Mouse (Mus musculus): ENCODE measurements around the gene Prdm16. TPM values are rescaled to one million over a fixed set of nuclear protein-coding genes. Genes with fewer than 3 reads are reported as not detected.

Prdm16 gene
- polyA plus RNA-seq, 1 experiment from 2014 or later = 29.8 TPM

DNA sequence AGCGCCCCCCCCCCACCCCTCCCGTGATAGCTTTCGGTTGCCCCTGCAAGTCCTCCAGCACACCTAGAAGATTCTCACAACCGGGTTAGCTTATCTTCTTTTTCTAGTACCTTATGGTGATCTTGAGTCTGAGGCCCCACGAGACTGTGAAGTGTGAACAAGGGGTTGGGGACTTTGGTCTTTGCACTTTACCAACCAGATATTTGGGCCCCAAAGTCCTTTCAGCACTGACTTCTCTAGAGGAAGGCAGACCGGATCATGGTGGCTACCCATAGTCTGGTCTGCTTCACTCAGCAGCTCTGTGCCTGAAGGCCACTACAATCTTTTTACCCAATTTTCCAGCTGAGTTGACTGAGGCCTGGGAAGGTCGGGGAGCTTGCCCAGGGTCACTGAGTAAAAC is 144.4 kb downstream of the Prdm16 start:
- no peaks in the 10 kb centered on the region for H3K36me3 ChIP-seq (ENCODE audit: control insufficient read depth, insufficient read depth)
- H3K9me3 ChIP-seq (ENCODE audit: control insufficient read depth, low read length) = no peaks in the 10 kb centered on the region
- WGBS = 53% methylated on average over 7 of the region's 7 CpGs
- no peak overlapping the region for H3K4me2 ChIP-seq (ENCODE audit: low read length)
- no peaks in the 10 kb centered on the region for H3K27me3 ChIP-seq (replicated peaks; ENCODE audit: control insufficient read depth, insufficient read depth, low read length)
- H3K27ac ChIP-seq (ENCODE audit: low read length) = peak overlapping the region; percentile 14; the same call in 1 of the 2 replicates
- H3K4me1 ChIP-seq (replicated peaks; ENCODE audit: control insufficient read depth, insufficient read depth, low read length) = peaks cover 23% of the 10 kb centered on the region
- no peak for ATAC-seq
- H3K9ac ChIP-seq (replicated peaks; ENCODE audit: low read depth, low read length) = no peak overlapping the region
- H3K4me3 ChIP-seq (replicated peaks; ENCODE audit: low read length) = no peak overlapping the region

DNA sequence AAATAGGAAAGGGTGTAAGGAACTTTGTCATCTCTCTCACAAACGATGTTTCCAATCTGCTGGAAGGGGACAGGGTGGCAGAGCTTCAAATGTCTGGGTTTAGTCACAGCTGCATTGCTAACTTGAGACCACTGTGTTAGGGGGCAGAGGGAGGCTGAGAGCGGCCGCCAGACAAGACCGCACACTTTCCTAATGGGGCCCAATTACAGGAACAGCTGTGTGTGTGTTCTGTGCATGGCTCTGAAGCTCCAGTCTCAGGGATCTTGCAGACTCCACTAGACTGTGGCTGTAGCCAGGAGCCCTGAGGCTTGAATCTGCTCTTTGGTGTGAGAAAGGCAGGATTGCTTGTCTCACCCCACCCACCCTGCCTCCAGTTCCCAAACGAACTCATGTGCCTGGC is 148.6 kb downstream of the Prdm16 start:
- H3K9me3 ChIP-seq (ENCODE audit: control insufficient read depth, low read length) = no peaks in the 10 kb centered on the region
- H3K27ac ChIP-seq (ENCODE audit: low read length) = no peak overlapping the region
- no peak overlapping the region for H3K4me3 ChIP-seq (replicated peaks; ENCODE audit: low read length)
- no peaks in the 10 kb centered on the region for H3K36me3 ChIP-seq (ENCODE audit: control insufficient read depth, insufficient read depth)
- peaks cover 17% of the 10 kb centered on the region for H3K4me1 ChIP-seq (replicated peaks; ENCODE audit: control insufficient read depth, insufficient read depth, low read length)
- WGBS = 10% methylated on average over 5 of the region's 5 CpGs
- no peaks in the 10 kb centered on the region for H3K27me3 ChIP-seq (replicated peaks; ENCODE audit: control insufficient read depth, insufficient read depth, low read length)
- H3K4me2 ChIP-seq (ENCODE audit: low read length) = no peak overlapping the region
- H3K9ac ChIP-seq (replicated peaks; ENCODE audit: low read depth, low read length) = no peak overlapping the region
- peak; percentile 82 for ATAC-seq

DNA sequence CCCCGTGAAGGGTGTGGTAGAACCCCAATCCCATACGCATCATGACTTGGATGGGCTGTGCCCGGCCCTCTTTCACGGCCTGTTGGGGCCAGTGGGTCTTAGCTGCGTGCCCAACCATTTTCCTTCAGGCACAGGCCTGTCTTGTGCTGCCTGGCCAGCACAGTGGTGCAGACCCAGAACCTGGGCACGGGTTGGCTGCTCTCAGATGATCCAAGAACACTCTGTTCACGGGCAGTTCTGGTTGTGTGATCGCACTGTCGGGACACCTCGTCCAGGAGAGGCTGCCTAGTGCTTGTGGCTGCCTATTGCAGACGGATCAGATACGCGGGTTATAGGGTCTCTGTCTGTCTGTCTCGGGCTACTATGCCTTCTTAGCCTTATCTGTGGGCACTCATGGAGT is 154.0 kb downstream of the Prdm16 start:
- Histone ChIP-seq H3K27me3 (replicated peaks; ENCODE audit: control insufficient read depth, insufficient read depth, low read length) (no peaks in the 10 kb centered on the region), H3K27ac (ENCODE audit: low read length) (no peak overlapping the region), H3K9me3 (ENCODE audit: control insufficient read depth, low read length) (no peaks in the 10 kb centered on the region), H3K4me2 (ENCODE audit: low read length) (no peak overlapping the region), H3K9ac (replicated peaks; ENCODE audit: low read depth, low read length) (no peak overlapping the region), H3K4me3 (replicated peaks; ENCODE audit: low read length) (no peak overlapping the region), H3K4me1 (replicated peaks; ENCODE audit: control insufficient read depth, insufficient read depth, low read length) (peaks cover 2% of the 10 kb centered on the region; the same call in 1 of the 2 replicates), H3K36me3 (ENCODE audit: control insufficient read depth, insufficient read depth) (no peaks in the 10 kb centered on the region)
- ATAC-seq = no peak
- 87% methylated on average over 14 of the region's 14 CpGs for WGBS

DNA sequence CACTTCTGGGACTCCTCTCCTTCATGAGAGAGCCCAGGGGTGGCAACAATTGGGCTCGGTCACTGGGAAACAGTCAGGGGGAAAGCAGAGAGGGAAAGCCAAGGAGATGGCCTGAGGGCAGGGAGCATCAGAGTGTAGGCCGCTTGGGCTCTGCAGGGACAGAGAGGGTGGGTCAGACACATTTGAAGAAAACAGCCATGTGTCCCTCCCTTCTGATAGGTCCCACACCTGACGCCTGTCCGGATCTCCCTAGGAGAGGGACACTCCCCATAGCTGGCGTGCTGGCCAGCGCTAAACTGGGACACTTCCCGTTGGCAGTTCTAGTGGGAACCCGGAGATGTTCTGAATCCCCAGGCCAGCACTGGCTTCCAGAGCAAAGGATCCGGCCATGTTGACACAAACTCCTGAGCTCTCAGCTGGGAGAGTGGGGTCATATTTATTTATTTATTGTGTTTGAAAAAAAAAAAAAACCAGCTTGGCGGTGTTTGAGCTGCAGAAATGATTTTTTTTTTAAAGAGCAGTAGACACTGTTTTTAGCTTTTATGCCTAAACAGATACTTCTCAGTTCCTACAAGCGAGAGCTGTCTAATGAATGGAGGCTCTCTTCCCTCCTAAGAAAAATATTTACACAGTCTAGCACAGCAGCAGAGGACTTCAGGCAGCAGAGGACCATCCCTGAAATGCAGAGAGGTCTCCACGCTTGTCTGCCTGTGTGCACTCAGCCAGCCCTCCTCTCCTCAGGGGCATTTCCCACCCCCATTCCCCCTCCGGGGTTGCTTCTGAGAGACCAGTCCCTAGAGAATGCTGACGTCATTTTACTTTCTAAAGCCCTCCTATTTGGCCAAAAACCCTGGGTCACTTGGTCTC is 154.7 kb downstream of the Prdm16 start:
- 68% methylated on average over 14 of the region's 14 CpGs for WGBS
- Histone ChIP-seq H3K4me3 (replicated peaks; ENCODE audit: low read length) (no peak overlapping the region), H3K4me1 (replicated peaks; ENCODE audit: control insufficient read depth, insufficient read depth, low read length) (peaks cover 2% of the 10 kb centered on the region; the same call in 1 of the 2 replicates), H3K9ac (replicated peaks; ENCODE audit: low read depth, low read length) (no peak overlapping the region), H3K4me2 (ENCODE audit: low read length) (no peak overlapping the region), H3K36me3 (ENCODE audit: control insufficient read depth, insufficient read depth) (no peaks in the 10 kb centered on the region), H3K27me3 (replicated peaks; ENCODE audit: control insufficient read depth, insufficient read depth, low read length) (no peaks in the 10 kb centered on the region), H3K27ac (ENCODE audit: low read length) (no peak overlapping the region), H3K9me3 (ENCODE audit: control insufficient read depth, low read length) (no peaks in the 10 kb centered on the region)
- no peak for ATAC-seq

DNA sequence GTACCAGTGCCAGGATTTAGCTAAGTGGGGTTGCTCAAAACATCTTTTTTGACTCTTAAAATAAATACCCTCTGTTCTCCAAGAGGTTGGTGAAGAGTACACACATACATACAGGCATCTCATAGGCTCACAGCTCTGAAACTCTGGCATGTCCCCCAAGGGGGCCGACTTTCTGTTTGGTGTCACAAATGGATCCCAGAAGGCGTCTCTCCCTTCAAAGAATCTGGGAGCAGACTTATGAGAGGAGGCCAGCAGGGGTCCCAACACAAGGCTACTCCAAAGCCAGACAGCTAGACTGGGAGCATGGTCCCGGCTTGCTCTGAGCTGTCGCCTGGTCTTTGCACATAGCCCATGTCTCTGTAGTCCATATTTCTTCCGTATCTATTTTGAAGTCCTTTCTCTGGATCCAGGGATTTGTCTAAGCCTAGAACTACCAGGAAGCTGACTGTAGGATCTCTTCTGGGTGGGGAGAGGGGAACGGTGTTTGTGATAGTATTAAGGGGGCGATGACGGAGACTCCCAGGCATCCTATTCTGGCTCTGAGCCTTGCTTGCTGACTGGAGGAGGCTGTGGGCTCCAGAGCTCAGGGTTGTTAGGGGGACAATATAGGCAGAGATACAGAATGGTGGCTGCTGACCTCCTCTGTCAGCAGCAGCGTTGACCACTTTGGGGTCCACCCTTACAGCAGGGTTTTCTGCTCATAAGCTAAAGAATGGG is 156.0 kb downstream of the Prdm16 start:
- WGBS = 79% methylated on average over 9 of the region's 9 CpGs
- no peak for ATAC-seq
- H3K9me3 ChIP-seq (ENCODE audit: control insufficient read depth, low read length) = no peaks in the 10 kb centered on the region
- H3K9ac ChIP-seq (replicated peaks; ENCODE audit: low read depth, low read length) = no peak overlapping the region
- H3K36me3 ChIP-seq (ENCODE audit: control insufficient read depth, insufficient read depth) = no peaks in the 10 kb centered on the region
- H3K4me3 ChIP-seq (replicated peaks; ENCODE audit: low read length) = no peak overlapping the region
- H3K27me3 ChIP-seq (replicated peaks; ENCODE audit: control insufficient read depth, insufficient read depth, low read length) = no peaks in the 10 kb centered on the region
- H3K4me2 ChIP-seq (ENCODE audit: low read length) = no peak overlapping the region
- peaks cover 2% of the 10 kb centered on the region; the same call in 1 of the 2 replicates for H3K4me1 ChIP-seq (replicated peaks; ENCODE audit: control insufficient read depth, insufficient read depth, low read length)
- no peak overlapping the region for H3K27ac ChIP-seq (ENCODE audit: low read length)

DNA sequence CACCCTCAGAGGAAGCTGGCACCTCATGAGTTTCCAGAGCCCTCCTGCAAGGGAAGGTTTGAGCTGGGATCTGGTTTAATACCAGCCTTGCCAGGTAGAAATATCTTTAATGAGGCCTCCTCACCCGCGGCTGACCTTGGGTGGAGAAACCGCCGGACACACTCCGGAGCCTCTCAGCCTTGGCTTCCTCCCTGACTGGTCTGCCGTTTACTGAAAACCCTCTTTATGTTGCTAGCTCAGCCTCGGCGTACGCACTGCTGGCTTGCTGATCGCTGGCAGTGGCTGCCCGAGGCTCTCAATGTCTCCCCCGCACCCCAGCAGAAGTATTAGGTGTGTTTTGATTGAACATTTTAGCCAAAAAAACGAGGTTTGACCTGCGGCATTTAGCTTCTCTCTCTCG is 156.5 kb downstream of the Prdm16 start:
- no peak overlapping the region for H3K27ac ChIP-seq (ENCODE audit: low read length)
- H3K4me2 ChIP-seq (ENCODE audit: low read length) = no peak overlapping the region
- H3K4me1 ChIP-seq (replicated peaks; ENCODE audit: control insufficient read depth, insufficient read depth, low read length) = peaks cover 2% of the 10 kb centered on the region; the same call in 1 of the 2 replicates
- WGBS = 62% methylated on average over 15 of the region's 15 CpGs
- H3K9ac ChIP-seq (replicated peaks; ENCODE audit: low read depth, low read length) = no peak overlapping the region
- H3K9me3 ChIP-seq (ENCODE audit: control insufficient read depth, low read length) = no peaks in the 10 kb centered on the region
- no peak for ATAC-seq
- H3K27me3 ChIP-seq (replicated peaks; ENCODE audit: control insufficient read depth, insufficient read depth, low read length) = peaks cover 2% of the 10 kb centered on the region; the same call in 1 of the 2 replicates
- H3K4me3 ChIP-seq (replicated peaks; ENCODE audit: low read length) = no peak overlapping the region
- H3K36me3 ChIP-seq (ENCODE audit: control insufficient read depth, insufficient read depth) = no peaks in the 10 kb centered on the region

DNA sequence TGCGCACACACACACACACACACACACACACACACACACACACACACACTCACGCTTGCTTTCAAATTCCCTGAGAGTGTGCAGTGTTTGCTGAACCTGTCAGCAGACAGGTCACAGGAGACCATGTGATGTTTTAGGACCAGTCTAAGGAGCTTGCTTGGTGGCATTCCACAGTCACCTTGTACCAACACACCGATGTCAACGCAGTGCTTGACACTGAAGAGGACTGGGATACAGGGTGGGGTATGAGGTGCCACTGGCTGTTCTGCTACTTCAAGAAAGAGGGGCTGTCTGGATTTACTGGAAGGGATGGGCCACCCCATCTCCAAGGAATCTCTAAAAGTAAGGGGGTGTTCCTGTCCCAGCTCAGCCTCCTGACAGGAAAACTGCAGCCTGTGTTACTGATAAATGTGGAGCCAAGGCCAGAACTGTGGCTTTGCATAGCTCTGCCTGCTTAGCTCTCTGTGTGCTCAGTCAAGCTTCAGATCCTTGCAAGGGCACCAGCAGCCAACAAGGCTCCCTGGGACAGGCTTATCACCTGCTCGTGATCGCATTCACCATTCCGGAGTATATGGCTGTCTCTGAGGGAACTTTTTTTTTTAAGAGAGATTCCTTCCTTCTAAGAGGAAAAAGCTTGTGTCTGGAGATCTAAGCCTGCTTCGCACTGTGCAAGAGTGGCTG is 157.6 kb downstream of the Prdm16 start:
- Histone ChIP-seq H3K27me3 (replicated peaks; ENCODE audit: control insufficient read depth, insufficient read depth, low read length) (peaks cover 7% of the 10 kb centered on the region; the same call in 1 of the 2 replicates), H3K4me1 (replicated peaks; ENCODE audit: control insufficient read depth, insufficient read depth, low read length) (peaks cover 4% of the 10 kb centered on the region; the same call in 1 of the 2 replicates), H3K4me2 (ENCODE audit: low read length) (no peak overlapping the region), H3K9ac (replicated peaks; ENCODE audit: low read depth, low read length) (no peak overlapping the region), H3K36me3 (ENCODE audit: control insufficient read depth, insufficient read depth) (no peaks in the 10 kb centered on the region), H3K27ac (ENCODE audit: low read length) (no peak overlapping the region), H3K9me3 (ENCODE audit: control insufficient read depth, low read length) (no peaks in the 10 kb centered on the region), H3K4me3 (replicated peaks; ENCODE audit: low read length) (no peak overlapping the region)
- WGBS = 93% methylated on average over 8 of the region's 8 CpGs
- no peak for ATAC-seq

DNA sequence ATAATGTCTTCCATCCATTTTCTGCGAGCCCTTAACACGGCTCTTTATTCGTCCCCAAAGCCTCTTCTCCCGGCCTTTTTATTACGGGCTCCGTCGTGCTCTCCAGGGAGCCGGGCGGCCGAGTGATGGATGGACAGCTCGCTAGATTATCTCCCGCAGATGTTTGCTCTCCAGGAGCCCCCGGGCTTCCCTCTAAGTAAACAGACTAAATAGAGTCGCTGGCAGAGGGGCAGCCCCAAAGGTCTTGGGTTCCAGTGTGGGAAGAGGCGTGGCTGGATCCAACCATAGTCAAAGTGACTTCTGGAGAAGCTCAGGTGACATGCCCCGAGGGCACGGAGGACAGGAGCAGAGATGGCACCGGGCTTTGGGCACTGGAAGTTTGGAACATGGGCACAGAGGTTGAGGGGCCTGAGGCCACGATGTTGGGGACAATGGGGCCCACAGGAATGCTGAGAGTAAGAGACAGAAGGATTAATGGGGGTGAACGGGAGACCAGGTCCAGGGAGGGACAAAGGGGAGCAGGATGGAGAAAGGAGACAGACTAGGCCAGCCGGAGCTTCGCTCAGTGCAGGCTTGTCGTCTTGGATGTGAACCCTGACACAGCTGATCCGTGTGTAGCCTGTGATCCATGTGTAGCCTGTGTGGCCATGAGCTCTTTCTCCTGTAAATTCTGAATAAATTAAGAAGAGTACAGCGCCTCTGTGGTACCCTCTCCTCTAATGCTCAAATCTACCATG is 162.9 kb downstream of the Prdm16 start:
- no peak overlapping the region for H3K4me2 ChIP-seq (ENCODE audit: low read length)
- peaks cover 29% of the 10 kb centered on the region for H3K4me1 ChIP-seq (replicated peaks; ENCODE audit: control insufficient read depth, insufficient read depth, low read length)
- H3K9ac ChIP-seq (replicated peaks; ENCODE audit: low read depth, low read length) = no peak overlapping the region
- peaks cover 7% of the 10 kb centered on the region; the same call in 1 of the 2 replicates for H3K27me3 ChIP-seq (replicated peaks; ENCODE audit: control insufficient read depth, insufficient read depth, low read length)
- H3K4me3 ChIP-seq (replicated peaks; ENCODE audit: low read length) = no peak overlapping the region
- H3K9me3 ChIP-seq (ENCODE audit: control insufficient read depth, low read length) = no peaks in the 10 kb centered on the region
- WGBS = 15% methylated on average over 25 of the region's 25 CpGs
- no peak overlapping the region for H3K27ac ChIP-seq (ENCODE audit: low read length)
- no peak for ATAC-seq
- H3K36me3 ChIP-seq (ENCODE audit: control insufficient read depth, insufficient read depth) = no peaks in the 10 kb centered on the region

All from forebrain, embryonic 16.5 days (tissue).